Mouse (Mus musculus): ENCODE measurements around the gene 1110051M20Rik. TPM values are rescaled to one million over a fixed set of nuclear protein-coding genes. Genes with fewer than 3 reads are reported as not detected.
A peak's percentile ranks its signal among the peaks of the same experiment; 100 is the strongest.
"Not testable (repeated sequence)": the region's sequence is repeated elsewhere in the genome, so short reads cannot be mapped to it uniquely, and the experiment has no call there.

Gene 1110051M20Rik
- polyA plus RNA-seq (2015; fragmentation: Nextera tagmentation; extraction: Ambion mirVana): 7.5 and 7.7 TPM in 2 replicates

DNA sequence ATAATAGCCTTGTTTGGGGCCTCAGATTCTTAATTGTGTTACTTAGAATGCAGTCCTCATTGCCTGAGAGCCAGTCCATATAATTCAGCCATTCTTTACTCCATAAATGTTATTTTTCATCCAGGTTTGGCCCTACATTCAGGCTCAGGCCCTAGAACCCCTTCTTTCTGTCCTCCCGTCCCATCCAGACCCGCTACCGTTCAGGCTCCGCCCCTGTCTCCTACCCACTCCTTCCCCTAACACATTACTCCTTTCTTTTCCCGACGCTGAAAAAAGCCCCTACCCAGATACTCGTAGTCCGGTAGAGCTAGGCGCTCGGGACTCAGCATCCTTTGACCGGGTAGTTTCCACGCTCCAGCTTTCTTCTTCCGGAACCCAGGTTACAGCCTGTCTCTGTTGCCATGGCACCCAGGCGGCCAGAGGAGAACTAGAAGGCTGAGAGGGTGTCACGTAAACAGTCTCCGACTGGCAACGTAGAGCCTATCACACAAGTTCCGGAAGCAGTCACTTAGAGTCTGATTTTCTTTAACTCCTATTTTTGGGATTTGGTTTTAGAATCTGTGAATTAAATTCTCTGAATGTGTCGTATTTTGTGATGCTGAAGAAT is at the start of gene 1110051M20Rik:
Gene 1110051M20Rik, minus strand, starts transcription at position 419 of the 607 bp plus-strand sequence.
- Histone ChIP-seq H3K4me3 (replicated peaks) (peak within 1 kb of the TSS; percentile 67), H3K9ac (peak within 1 kb of the TSS; percentile 45), H3K27me3 (no peaks in the 10 kb centered on the region), H3K36me3 (no peaks in the 10 kb centered on the region), H3K27ac (no peak within 1 kb of the TSS), H3K9me3 (replicated peaks) (no peaks in the 10 kb centered on the region), H3K4me1 (replicated peaks) (peaks cover 7% of the 10 kb centered on the region), H3K4me2 (peak within 1 kb of the TSS; percentile 75)
- peak; percentile 66 for DNase-seq
- ATAC-seq (ENCODE audit: low read depth): no peak
- WGBS (ENCODE audit: insufficient replicate concordance): 2% methylated on average over 19 of the region's 19 CpGs

DNA sequence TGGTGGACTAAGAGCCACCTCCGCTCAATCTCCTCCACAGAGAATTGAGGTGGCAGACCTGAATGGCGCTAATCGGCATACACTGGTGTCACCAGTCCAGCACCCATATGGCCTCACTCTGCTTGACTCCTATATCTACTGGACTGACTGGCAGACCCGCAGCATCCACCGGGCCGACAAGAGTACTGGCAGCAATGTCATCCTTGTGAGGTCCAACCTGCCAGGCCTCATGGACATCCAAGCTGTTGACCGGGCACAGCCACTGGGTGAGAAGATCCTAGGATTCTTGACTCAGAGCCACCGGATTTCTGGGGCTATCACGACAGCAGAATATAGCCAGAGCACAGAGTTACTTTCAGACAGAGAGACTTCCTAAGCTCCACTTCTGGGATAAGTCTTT is 49.5 kb upstream of the 1110051M20Rik start:
- Histone ChIP-seq H3K36me3 (peaks cover 20% of the 10 kb centered on the region; the same call in 1 of the 2 replicates), H3K9ac (no peak overlapping the region), H3K4me1 (replicated peaks) (no peaks in the 10 kb centered on the region), H3K27ac (no peak overlapping the region), H3K9me3 (replicated peaks) (no peaks in the 10 kb centered on the region), H3K4me2 (no peak overlapping the region), H3K27me3 (no peaks in the 10 kb centered on the region), H3K4me3 (replicated peaks) (no peak overlapping the region)
- WGBS (ENCODE audit: insufficient replicate concordance): 81% methylated on average over 9 of the region's 9 CpGs
- ATAC-seq (ENCODE audit: low read depth): no peak
- DNase-seq: no peak

DNA sequence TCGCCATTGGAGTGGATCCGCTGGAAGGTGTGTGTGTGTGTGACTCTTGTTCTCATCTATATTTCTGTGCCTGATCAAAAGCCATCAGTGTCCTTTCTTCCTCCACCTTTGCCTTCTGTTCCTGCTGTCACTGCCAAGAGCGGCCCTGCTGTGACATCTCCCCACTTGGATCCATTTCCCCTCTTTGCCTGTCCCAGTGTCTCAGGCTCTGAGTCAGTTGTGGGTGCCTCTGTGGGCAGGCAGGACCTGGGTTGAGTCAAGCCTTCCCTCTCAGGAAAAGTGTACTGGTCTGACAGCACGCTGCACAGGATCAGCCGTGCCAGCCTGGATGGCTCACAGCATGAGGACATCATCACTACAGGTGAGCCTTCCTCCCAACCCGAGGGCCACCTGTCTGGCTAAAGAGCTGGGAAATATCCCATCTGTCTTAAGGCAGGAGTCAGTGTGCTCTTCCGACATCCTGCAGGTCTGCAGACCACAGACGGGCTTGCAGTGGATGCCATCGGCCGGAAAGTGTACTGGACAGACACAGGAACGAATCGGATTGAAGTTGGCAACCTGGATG is 47.6 kb upstream of the 1110051M20Rik start:
- Histone ChIP-seq H3K4me3 (replicated peaks) (no peak overlapping the region), H3K27me3 (no peaks in the 10 kb centered on the region), H3K4me1 (replicated peaks) (no peaks in the 10 kb centered on the region), H3K36me3 (peaks cover 15% of the 10 kb centered on the region; the same call in 1 of the 2 replicates), H3K27ac (no peak overlapping the region), H3K9me3 (replicated peaks) (no peaks in the 10 kb centered on the region), H3K9ac (no peak overlapping the region), H3K4me2 (no peak overlapping the region)
- DNase-seq: no peak
- no peak for ATAC-seq (ENCODE audit: low read depth)
- WGBS (ENCODE audit: insufficient replicate concordance): 76% methylated on average over 12 of the region's 12 CpGs

DNA sequence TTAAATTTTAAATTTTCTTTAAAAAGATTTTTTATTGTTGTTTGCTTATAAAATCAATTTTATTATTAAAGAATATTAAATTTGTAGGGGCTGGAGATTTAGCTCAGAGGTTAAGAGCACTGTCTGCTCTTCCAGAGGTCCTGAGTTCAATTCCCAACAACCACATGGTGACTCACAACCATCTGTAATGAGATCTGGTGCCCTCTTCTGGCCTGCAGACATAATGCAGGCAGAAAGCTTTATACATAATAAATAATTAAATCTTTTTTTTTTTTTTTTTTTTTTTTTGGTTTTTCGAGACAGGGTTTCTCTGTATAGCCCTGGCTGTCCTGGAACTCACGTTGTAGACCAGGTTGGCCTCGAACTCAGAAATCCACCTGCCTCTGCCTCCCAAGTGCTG is 42.8 kb upstream of the 1110051M20Rik start:
- not testable (repeated sequence) for H3K9ac ChIP-seq; H3K4me1 ChIP-seq (replicated peaks); DNase-seq; H3K4me2 ChIP-seq; H3K36me3 ChIP-seq; H3K9me3 ChIP-seq (replicated peaks); H3K27me3 ChIP-seq; H3K27ac ChIP-seq; ATAC-seq (ENCODE audit: low read depth); H3K4me3 ChIP-seq (replicated peaks)
- 33% methylated on average over 3 of the region's 3 CpGs for WGBS (ENCODE audit: insufficient replicate concordance)

DNA sequence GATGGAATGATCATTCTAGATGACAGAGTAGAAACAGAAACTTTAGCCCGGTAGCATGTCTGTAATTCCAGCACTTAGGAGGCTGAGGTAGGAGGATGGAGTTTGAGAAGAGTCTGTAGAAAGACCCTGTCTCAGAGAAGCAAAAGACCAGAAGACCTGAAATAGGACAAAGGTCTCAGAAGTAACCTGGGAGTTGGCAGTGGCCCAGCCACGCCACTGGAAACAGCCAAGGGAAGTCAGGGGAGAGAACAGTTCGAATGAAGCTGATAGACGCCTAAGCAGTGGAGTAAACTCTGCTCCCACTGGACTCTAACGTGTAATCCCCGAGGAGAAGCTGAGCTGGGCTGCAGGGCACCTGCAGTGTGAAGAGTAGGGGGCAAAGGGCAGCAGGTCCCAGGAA is 40.8 kb upstream of the 1110051M20Rik start:
- no peaks in the 10 kb centered on the region for H3K9me3 ChIP-seq (replicated peaks)
- H3K27me3 ChIP-seq: no peaks in the 10 kb centered on the region
- DNase-seq (no peak), ATAC-seq (ENCODE audit: low read depth) (no peak)
- no peaks in the 10 kb centered on the region; the same call in 1 of the 2 replicates for H3K36me3 ChIP-seq
- H3K4me1 ChIP-seq (replicated peaks): 0 out of 2 replicates have a peak, but pooled peaks cover 2% of the 10 kb centered on the region
- H3K27ac ChIP-seq: no peak overlapping the region
- 55% methylated on average over 6 of the region's 6 CpGs for WGBS (ENCODE audit: insufficient replicate concordance)
- no peak overlapping the region for H3K4me2 ChIP-seq
- H3K9ac ChIP-seq: no peak overlapping the region
- H3K4me3 ChIP-seq (replicated peaks): no peak overlapping the region

DNA sequence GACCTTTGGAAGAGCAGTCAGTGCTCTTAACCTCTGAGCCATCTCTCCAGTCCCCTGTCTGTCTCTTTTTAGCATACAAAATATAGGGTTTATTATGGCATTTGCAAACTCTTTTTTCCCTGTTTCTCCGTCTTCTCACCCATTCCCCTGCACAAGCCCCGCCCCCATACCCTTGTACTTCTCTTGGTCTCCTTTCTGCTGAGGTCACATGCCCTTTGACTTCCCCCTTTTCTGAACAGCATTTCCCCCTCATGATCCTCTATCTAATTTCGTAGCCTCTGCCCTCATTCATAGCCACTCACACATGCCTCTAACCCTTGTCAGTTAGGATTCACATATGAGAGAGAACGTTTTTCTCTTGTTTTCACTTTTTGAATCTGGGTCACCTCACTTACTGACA is 40.2 kb upstream of the 1110051M20Rik start:
- H3K9me3 ChIP-seq (replicated peaks): no peaks in the 10 kb centered on the region
- H3K4me2 ChIP-seq: no peak overlapping the region
- DNase-seq (no peak), ATAC-seq (ENCODE audit: low read depth) (no peak)
- 0 out of 2 replicates have a peak, but pooled peaks cover 2% of the 10 kb centered on the region for H3K4me1 ChIP-seq (replicated peaks)
- 34% methylated on average over 4 of the region's 4 CpGs for WGBS (ENCODE audit: insufficient replicate concordance)
- H3K4me3 ChIP-seq (replicated peaks): no peak overlapping the region
- H3K36me3 ChIP-seq: no peaks in the 10 kb centered on the region; the same call in 1 of the 2 replicates
- H3K27ac ChIP-seq: no peak overlapping the region
- no peak overlapping the region for H3K9ac ChIP-seq
- H3K27me3 ChIP-seq: no peaks in the 10 kb centered on the region

DNA sequence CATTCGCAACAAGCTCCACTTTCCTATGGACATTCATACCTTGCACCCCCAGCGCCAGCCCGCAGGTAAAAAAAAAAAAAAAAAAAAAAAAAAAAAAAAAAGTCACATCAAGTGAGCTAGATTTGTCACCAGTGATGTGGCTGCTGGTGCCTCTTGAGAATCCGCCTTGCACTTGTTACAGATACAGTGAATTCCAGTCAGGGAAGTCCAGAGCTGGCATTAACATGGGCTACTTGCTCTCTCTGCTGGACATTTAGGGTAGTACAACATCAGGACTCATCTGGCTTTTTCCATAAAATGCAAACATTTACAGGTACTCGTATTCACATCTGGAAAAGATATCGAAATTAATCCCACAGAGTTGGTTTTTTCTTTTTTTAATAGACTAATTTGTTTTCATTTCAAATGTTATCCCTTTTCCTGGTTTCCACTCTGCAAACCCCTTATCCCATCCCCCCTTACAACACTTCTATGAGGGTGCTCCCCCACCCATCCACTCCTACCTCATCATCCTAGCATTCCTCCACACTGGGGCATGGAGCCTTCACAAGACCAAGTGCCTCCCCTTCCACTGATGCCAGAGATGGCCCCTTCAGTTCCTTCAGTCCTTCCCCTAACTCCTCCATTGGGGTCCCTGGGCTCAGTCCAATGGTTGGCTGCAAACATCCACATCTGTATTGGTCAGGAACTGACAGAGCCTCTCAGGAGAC is 36.5 kb upstream of the 1110051M20Rik start:
- H3K4me3 ChIP-seq (replicated peaks): no peak overlapping the region
- H3K27me3 ChIP-seq: no peaks in the 10 kb centered on the region
- WGBS (ENCODE audit: insufficient replicate concordance): 57% methylated on average over 6 of the region's 6 CpGs
- H3K9ac ChIP-seq: no peak overlapping the region
- no peaks in the 10 kb centered on the region for H3K9me3 ChIP-seq (replicated peaks)
- no peak for ATAC-seq (ENCODE audit: low read depth)
- H3K36me3 ChIP-seq: peaks cover 11% of the 10 kb centered on the region
- peaks cover 7% of the 10 kb centered on the region; the same call in 1 of the 2 replicates for H3K4me1 ChIP-seq (replicated peaks)
- H3K27ac ChIP-seq: no peak overlapping the region
- no peak overlapping the region for H3K4me2 ChIP-seq
- no peak for DNase-seq

DNA sequence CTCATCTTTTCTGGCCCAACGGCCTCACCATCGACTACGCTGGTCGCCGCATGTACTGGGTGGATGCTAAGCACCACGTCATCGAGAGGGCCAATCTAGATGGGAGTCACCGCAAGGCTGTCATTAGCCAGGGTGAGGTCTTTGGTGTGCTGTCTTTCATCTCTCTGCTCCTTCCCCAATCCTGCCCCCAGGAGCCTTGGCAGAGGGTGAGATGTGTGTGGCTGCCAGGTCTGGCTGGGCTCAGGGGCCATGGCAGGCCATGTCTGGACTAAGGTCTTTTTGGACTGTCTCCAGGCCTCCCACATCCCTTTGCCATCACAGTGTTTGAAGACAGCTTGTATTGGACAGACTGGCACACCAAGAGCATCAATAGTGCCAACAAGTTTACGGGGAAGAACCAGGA is 35.9 kb upstream of the 1110051M20Rik start:
- no peak for DNase-seq
- no peak for ATAC-seq (ENCODE audit: low read depth)
- peaks cover 11% of the 10 kb centered on the region for H3K36me3 ChIP-seq
- H3K9me3 ChIP-seq (replicated peaks): no peaks in the 10 kb centered on the region
- 83% methylated on average over 9 of the region's 9 CpGs for WGBS (ENCODE audit: insufficient replicate concordance)
- H3K4me2 ChIP-seq: no peak overlapping the region
- H3K4me1 ChIP-seq (replicated peaks): peaks cover 9% of the 10 kb centered on the region; the same call in 1 of the 2 replicates
- no peak overlapping the region for H3K4me3 ChIP-seq (replicated peaks)
- no peak overlapping the region for H3K9ac ChIP-seq
- H3K27me3 ChIP-seq: no peaks in the 10 kb centered on the region
- H3K27ac ChIP-seq: no peak overlapping the region

DNA sequence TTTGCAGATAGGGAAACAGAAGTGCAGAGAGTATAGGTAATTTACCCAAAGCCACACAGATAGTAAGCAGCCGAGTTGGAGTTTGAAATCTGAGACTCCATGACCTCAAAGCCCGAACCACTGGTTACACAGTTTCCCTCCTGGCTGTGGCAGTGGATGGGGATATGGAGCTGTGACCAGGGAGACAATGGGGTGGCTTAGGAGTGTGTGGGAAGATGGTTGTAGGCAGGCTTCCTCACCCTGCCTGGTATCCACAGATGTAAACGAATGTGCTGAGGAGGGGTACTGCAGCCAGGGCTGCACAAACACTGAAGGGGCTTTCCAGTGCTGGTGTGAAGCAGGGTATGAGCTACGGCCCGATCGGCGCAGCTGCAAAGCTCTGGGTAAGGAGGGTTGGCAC is 32.3 kb upstream of the 1110051M20Rik start:
- Histone ChIP-seq H3K27ac (no peak overlapping the region), H3K9me3 (replicated peaks) (no peaks in the 10 kb centered on the region), H3K4me1 (replicated peaks) (peaks cover 7% of the 10 kb centered on the region; the same call in 1 of the 2 replicates), H3K36me3 (peaks cover 13% of the 10 kb centered on the region), H3K27me3 (no peaks in the 10 kb centered on the region), H3K4me3 (replicated peaks) (no peak overlapping the region), H3K9ac (no peak overlapping the region), H3K4me2 (no peak overlapping the region)
- DNase-seq (no peak), ATAC-seq (ENCODE audit: low read depth) (no peak)
- WGBS (ENCODE audit: insufficient replicate concordance): 70% methylated on average over 7 of the region's 7 CpGs

DNA sequence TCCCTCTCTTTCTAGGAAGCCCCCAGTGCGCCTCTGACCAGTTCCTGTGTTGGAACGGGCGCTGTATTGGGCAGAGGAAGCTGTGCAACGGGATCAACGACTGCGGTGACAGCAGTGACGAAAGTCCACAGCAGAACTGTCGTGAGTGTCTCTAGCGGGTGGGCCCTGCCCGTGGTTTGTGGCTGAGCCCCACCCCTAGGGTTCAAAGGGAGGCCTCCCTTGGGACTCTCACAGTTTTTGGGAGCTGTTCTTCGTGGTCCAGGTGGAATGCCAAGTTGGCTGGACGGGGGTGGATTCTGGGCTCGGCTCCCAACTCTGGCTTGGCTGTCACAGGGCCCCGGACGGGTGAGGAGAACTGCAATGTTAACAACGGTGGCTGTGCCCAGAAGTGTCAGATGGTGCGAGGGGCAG is 31.8 kb upstream of the 1110051M20Rik start:
- H3K4me1 ChIP-seq (replicated peaks): peaks cover 7% of the 10 kb centered on the region; the same call in 1 of the 2 replicates
- 25% methylated on average over 17 of the region's 17 CpGs for WGBS (ENCODE audit: insufficient replicate concordance)
- no peak overlapping the region for H3K9ac ChIP-seq
- no peak overlapping the region for H3K27ac ChIP-seq
- ATAC-seq (ENCODE audit: low read depth): no peak
- H3K9me3 ChIP-seq (replicated peaks): no peaks in the 10 kb centered on the region
- no peaks in the 10 kb centered on the region for H3K27me3 ChIP-seq
- peaks cover 13% of the 10 kb centered on the region for H3K36me3 ChIP-seq
- H3K4me3 ChIP-seq (replicated peaks): no peak overlapping the region
- no peak for DNase-seq
- no peak overlapping the region for H3K4me2 ChIP-seq

DNA sequence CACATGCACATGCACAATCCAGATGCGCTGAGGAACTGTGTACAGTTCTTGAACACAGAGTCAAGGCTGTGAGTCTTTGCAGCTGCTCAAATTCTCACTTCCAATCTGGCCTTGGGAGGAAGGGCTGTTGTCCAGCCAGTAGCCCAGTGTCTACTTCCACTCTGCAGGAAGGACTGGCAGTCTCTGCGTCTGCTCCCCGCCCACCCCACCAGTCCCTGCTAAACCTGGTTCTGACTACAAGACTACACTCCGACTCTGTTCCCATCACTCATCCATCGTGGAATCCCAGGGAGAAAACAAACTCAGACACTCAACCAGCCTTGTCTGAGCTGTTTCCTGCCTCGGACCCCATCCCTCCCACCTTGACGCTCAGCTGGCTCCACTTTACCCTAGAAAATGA is 31.3 kb upstream of the 1110051M20Rik start:
- no peak overlapping the region for H3K4me2 ChIP-seq
- WGBS (ENCODE audit: insufficient replicate concordance): 55% methylated on average over 7 of the region's 7 CpGs
- H3K27me3 ChIP-seq: no peaks in the 10 kb centered on the region
- H3K9me3 ChIP-seq (replicated peaks): no peaks in the 10 kb centered on the region
- peaks cover 13% of the 10 kb centered on the region; the same call in 1 of the 2 replicates for H3K36me3 ChIP-seq
- DNase-seq (no peak), ATAC-seq (ENCODE audit: low read depth) (no peak)
- H3K27ac ChIP-seq: no peak overlapping the region
- no peak overlapping the region for H3K9ac ChIP-seq
- peaks cover 7% of the 10 kb centered on the region; the same call in 1 of the 2 replicates for H3K4me1 ChIP-seq (replicated peaks)
- no peak overlapping the region for H3K4me3 ChIP-seq (replicated peaks)
